Mouse (Mus musculus) CH12.LX (cell line): ENCODE results near the gene Il12rb1. TPM values are rescaled to one million over a fixed set of nuclear protein-coding genes. Genes with fewer than 3 reads are reported as not detected.

Source experiments
- DNase-seq: peaks from one replicate; pipeline ENCODE4 v3.0.0-alpha.2; 2013; ENCODE audit errors: extremely low read depth
- H3K27ac ChIP-seq: 2 replicates; pipeline ENCODE4 v1.5.1; 2012; ENCODE audit warnings: low read depth, mild to moderate bottlenecking, control low read depth, moderate library complexity; ENCODE audit not compliant: insufficient read depth
- H3K27me3 ChIP-seq: replicated peaks from 2 replicates; pipeline ENCODE3; 2012; ENCODE audit warnings: inconsistent platforms
- H3K36me3 ChIP-seq, 2 experiments: replicated peaks in 1 of 2; 2 replicates each; pipeline versions ENCODE3 to v1.6.1; 2012; ENCODE audit warnings: inconsistent platforms in 1 of 2, low read length in 1 of 2, mild to moderate bottlenecking in 1 of 2, mixed read lengths in 1 of 2, moderate library complexity in 1 of 2; ENCODE audit not compliant: control insufficient read depth in 1 of 2, insufficient read depth in 1 of 2
- H3K4me1 ChIP-seq, 2 experiments: 2 replicates each; pipeline ENCODE4 v1.6.1; 2012; ENCODE audit warnings: inconsistent platforms in 1 of 2, moderate library complexity in 1 of 2; ENCODE audit not compliant: insufficient read depth in 2 of 2, control insufficient read depth in 1 of 2
- H3K4me2 ChIP-seq: 2 replicates; pipeline ENCODE4 v1.6.1; 2012; ENCODE audit warnings: low read depth, mild to moderate bottlenecking, control low read depth; ENCODE audit not compliant: poor library complexity, insufficient read depth, severe bottlenecking
- H3K4me3 ChIP-seq, 3 experiments: fragments of 150-350 bp in 1 of 3; sonication (generic) in 1 of 3; replicated peaks in 1 of 3; 2 replicates each; pipeline versions ENCODE3 to v1.5.1; 2011 to 2012; ENCODE audit warnings: low read depth in 2 of 3, low read length in 2 of 3, mild to moderate bottlenecking in 2 of 3, moderate library complexity in 2 of 3, control low read depth in 1 of 3, improper control_type of control experiment in 1 of 3, inconsistent platforms in 1 of 3, mixed read lengths in 1 of 3; ENCODE audit not compliant: poor library complexity in 1 of 3
- H3K79me2 ChIP-seq: replicated peaks from 2 replicates; pipeline ENCODE4 v1.6.1; 2012; ENCODE audit warnings: mild to moderate bottlenecking, moderate library complexity; ENCODE audit not compliant: control insufficient read depth, poor library complexity, insufficient read depth, severe bottlenecking; ENCODE audit errors: extremely low read depth
- H3K9ac ChIP-seq: 2 replicates; pipeline ENCODE4 v1.6.1; 2012; ENCODE audit warnings: low read depth, mild to moderate bottlenecking, control low read depth, moderate library complexity; ENCODE audit not compliant: insufficient read depth
- H3K9me3 ChIP-seq: replicated peaks from 2 replicates; pipeline ENCODE3; 2012; ENCODE audit warnings: low read length, inconsistent platforms, mixed read lengths
- CHD2 ChIP-seq: IDR thresholded peaks from 2 replicates; pipeline ENCODE4 v1.6.1; 2011; ENCODE audit warnings: low read length, improper control_type of control experiment
- E2F4 ChIP-seq: IDR thresholded peaks from 2 replicates; pipeline ENCODE4 v1.6.1; 2011; ENCODE audit warnings: low read depth, low read length, improper control_type of control experiment; ENCODE audit not compliant: insufficient replicate concordance
- ETS1 ChIP-seq: conservative IDR thresholded peaks from 2 replicates; pipeline ENCODE4 v1.6.1; 2012; ENCODE audit warnings: low read depth, mild to moderate bottlenecking, inconsistent platforms, low read length, improper control_type of control experiment, moderate library complexity
- GABPA ChIP-seq: IDR thresholded peaks from 2 replicates; pipeline ENCODE4 v1.6.1; 2012; ENCODE audit warnings: low read depth, low read length, improper control_type of control experiment, inconsistent platforms; ENCODE audit not compliant: insufficient replicate concordance
- HCFC1 ChIP-seq: IDR thresholded peaks from 2 replicates; pipeline ENCODE4 v1.6.1; 2012; ENCODE audit warnings: low read depth, mild to moderate bottlenecking, inconsistent platforms, low read length, improper control_type of control experiment
- IRF4 ChIP-seq: IDR thresholded peaks from 2 replicates; pipeline ENCODE4 v1.6.1; 2014; ENCODE audit warnings: low read depth, mild to moderate bottlenecking, inconsistent platforms, low read length, improper control_type of control experiment
- JUND ChIP-seq: conservative IDR thresholded peaks from 2 replicates; pipeline ENCODE4 v1.6.1; 2011; ENCODE audit warnings: low read depth, low read length, improper control_type of control experiment
- KAT2A ChIP-seq: IDR thresholded peaks from 2 replicates; pipeline ENCODE4 v1.6.1; 2012; ENCODE audit warnings: low read length, improper control_type of control experiment, inconsistent platforms; ENCODE audit not compliant: insufficient replicate concordance
- MAFK ChIP-seq: IDR thresholded peaks from 2 replicates; pipeline ENCODE4 v1.6.1; 2011; ENCODE audit warnings: low read length, improper control_type of control experiment; ENCODE audit not compliant: insufficient replicate concordance
- MAX ChIP-seq: IDR thresholded peaks from 2 replicates; pipeline ENCODE4 v1.6.1; 2011; ENCODE audit warnings: low read length, improper control_type of control experiment
- MEF2A ChIP-seq: IDR thresholded peaks from 2 replicates; pipeline ENCODE4 v1.6.1; 2014; ENCODE audit warnings: low read depth, mild to moderate bottlenecking, inconsistent platforms, low read length, improper control_type of control experiment, borderline replicate concordance
- MXI1 ChIP-seq: IDR thresholded peaks from 2 replicates; pipeline ENCODE4 v1.6.1; 2011; ENCODE audit warnings: mild to moderate bottlenecking, low read depth, low read length, improper control_type of control experiment
- MYC ChIP-seq: IDR thresholded peaks from 2 replicates; pipeline ENCODE4 v1.6.1; 2011; ENCODE audit warnings: low read depth, mild to moderate bottlenecking, improper control_type of control experiment, low read length
- NELFE ChIP-seq: IDR thresholded peaks from 2 replicates; pipeline ENCODE4 v1.6.1; 2011; ENCODE audit warnings: low read depth, low read length, improper control_type of control experiment
- NRF1 ChIP-seq: IDR thresholded peaks from 2 replicates; pipeline ENCODE4 v1.6.1; 2014; ENCODE audit warnings: low read depth, mild to moderate bottlenecking, inconsistent platforms, low read length, improper control_type of control experiment, moderate library complexity
- PAX5 ChIP-seq: IDR thresholded peaks from 2 replicates; pipeline ENCODE4 v1.6.1; 2012; ENCODE audit warnings: low read length, inconsistent platforms, mixed read lengths
- POLR2A ChIP-seq: IDR thresholded peaks from 2 replicates; pipeline ENCODE4 v1.6.1; 2011; ENCODE audit warnings: low read depth, mild to moderate bottlenecking, improper control_type of control experiment, low read length
- RCOR1 ChIP-seq: conservative IDR thresholded peaks from 2 replicates; pipeline ENCODE4 v1.6.1; 2012; ENCODE audit warnings: low read depth, mild to moderate bottlenecking, inconsistent platforms, low read length, improper control_type of control experiment
- SIN3A ChIP-seq: IDR thresholded peaks from 2 replicates; pipeline ENCODE4 v1.6.1; 2012; ENCODE audit warnings: low read length, improper control_type of control experiment, inconsistent platforms
- TBP ChIP-seq: conservative IDR thresholded peaks from 2 replicates; pipeline ENCODE4 v1.6.1; 2011; ENCODE audit warnings: low read depth, low read length, improper control_type of control experiment
- TCF12 ChIP-seq: IDR thresholded peaks from 2 replicates; pipeline ENCODE4 v1.6.1; 2014; ENCODE audit warnings: low read depth, mild to moderate bottlenecking, inconsistent platforms, low read length, improper control_type of control experiment
- UBTF ChIP-seq: IDR thresholded peaks from 2 replicates; pipeline ENCODE4 v1.6.1; 2012; ENCODE audit warnings: low read depth, mild to moderate bottlenecking, inconsistent platforms, low read length, improper control_type of control experiment, moderate library complexity
- USF1 ChIP-seq: IDR thresholded peaks from 2 replicates; pipeline ENCODE4 v1.6.1; 2014; ENCODE audit warnings: low read depth, mild to moderate bottlenecking, inconsistent platforms, low read length, improper control_type of control experiment
- USF2 ChIP-seq: conservative IDR thresholded peaks from 2 replicates; pipeline ENCODE4 v1.6.1; 2011; ENCODE audit warnings: low read depth, low read length, improper control_type of control experiment
- ZMIZ1 ChIP-seq: IDR thresholded peaks from 2 replicates; pipeline ENCODE4 v1.6.1; 2012; ENCODE audit warnings: low read depth, mild to moderate bottlenecking, inconsistent platforms, low read length, improper control_type of control experiment
- ZNF384 ChIP-seq: IDR thresholded peaks from 2 replicates; pipeline ENCODE4 v1.6.1; 2012; ENCODE audit warnings: low read depth, low read length, improper control_type of control experiment, inconsistent platforms
- dilution Hi-C: fragments of 300-500 bp; cut with MboI; formaldehyde crosslinking; loops from 2 replicates; pipeline ENCODE4 v1.14.3; 2020; ENCODE audit warnings: low sequenced_read_pairs; ENCODE audit not compliant: extremely low pct_unique_long_range_greater_than_20kb, extremely low pct_ligation_motif_present
- in situ Hi-C: fragments of 300-500 bp; cut with MboI; formaldehyde crosslinking; loops from 3 replicates; pipeline ENCODE4 v1.14.3; 2019; ENCODE audit warnings: low sequenced_read_pairs, low pct_ligation_motif_present, low pct_unique_long_range_greater_than_20kb, mixed read lengths
- polyA plus RNA-seq: library from polyadenylated mRNA; unstranded; fragments of >175 nt; gene quantifications from 2 replicates; pipeline ENCODE4 v1.2.1, GENCODE M21; 2012; ENCODE audit warnings: low read depth; ENCODE audit not compliant: insufficient read length
- total RNA-seq, 2 experiments: library from RNA; depleted of rRNA; stranded (reverse); fragments of 300-350 nt in 1 of 2; fragments of >200 nt in 1 of 2; gene quantifications; 2 replicates each; pipeline ENCODE4 v1.2.3; 2012 to 2014

Il12rb1 gene
- total and polyA plus RNA-seq, 3 experiments: 4.5 to 23.2 (median 12.5) TPM

- Histone ChIP-seq H3K36me3 (no peaks in the 10 kb centered on the region), H3K27ac (no peak overlapping the region), H3K9me3 (no peaks in the 10 kb centered on the region), H3K9ac (no peak overlapping the region), H3K4me3 (no peak overlapping the region), H3K79me2 (no peaks in the 10 kb centered on the region), H3K4me2 (no peak overlapping the region), H3K4me1 (peaks cover 14 to 36% of the 10 kb centered on the region in 2 experiments), H3K27me3 (peaks cover 55% of the 10 kb centered on the region)
- TF ChIP-seq ZMIZ1: no peak
- TF ChIP-seq SIN3A: no peak
- TF ChIP-seq PAX5: no peak
- no peak for TF ChIP-seq TCF12
- TF ChIP-seq TBP: no peak
- TF ChIP-seq NELFE: no peak
- no peak for TF ChIP-seq UBTF
- TF ChIP-seq POLR2A: no peak
- no peak for TF ChIP-seq NRF1
- TF ChIP-seq USF2: no peak
- TF ChIP-seq MAX: no peak
- TF ChIP-seq ZNF384: no peak
- TF ChIP-seq ETS1: no peak
- no peak for TF ChIP-seq KAT2A
- no peak for TF ChIP-seq USF1
- dilution Hi-C loops: no loop called here
- in situ Hi-C loops: no loop called here
- DNase-seq: no peak
Observed at GRCm38 (mm10) chr8:70856028-70856427, 47.8 kb downstream of the Il12rb1 start.

- Histone ChIP-seq H3K4me1 (peaks cover 14 to 36% of the 10 kb centered on the region in 2 experiments), H3K4me2 (no peak overlapping the region), H3K27me3 (peaks cover 54% of the 10 kb centered on the region), H3K9ac (no peak overlapping the region), H3K4me3 (no peak overlapping the region), H3K27ac (no peak overlapping the region), H3K79me2 (no peaks in the 10 kb centered on the region), H3K9me3 (no peaks in the 10 kb centered on the region), H3K36me3 (no peaks in the 10 kb centered on the region)
- in situ Hi-C loops (no loop called here), dilution Hi-C loops (no loop called here)
- DNase-seq: no peak
- no peak for TF ChIP-seq IRF4
- no peak for TF ChIP-seq ZNF384
- TF ChIP-seq GABPA: no peak
- TF ChIP-seq SIN3A: no peak
- no peak for TF ChIP-seq UBTF
- TF ChIP-seq E2F4: no peak
- no peak for TF ChIP-seq MXI1
- no peak for TF ChIP-seq RCOR1
- no peak for TF ChIP-seq MAFK
- no peak for TF ChIP-seq ETS1
- no peak for TF ChIP-seq POLR2A
- TF ChIP-seq MEF2A: no peak
- TF ChIP-seq JUND: no peak
- TF ChIP-seq MYC: no peak
- no peak for TF ChIP-seq NELFE
- TF ChIP-seq HCFC1: no peak
- TF ChIP-seq TCF12: no peak
- no peak for TF ChIP-seq CHD2
- TF ChIP-seq KAT2A: no peak
Observed at GRCm38 (mm10) chr8:70856541-70857197, 48.4 kb downstream of the Il12rb1 start.
